Mouse (Mus musculus): Measurements from ENCODE around the gene Dynll2.
"Not testable (repeated sequence)": the region's sequence is repeated elsewhere in the genome, so short reads cannot be mapped to it uniquely, and the experiment has no call there.

The Dynll2 gene

GRCm38 (mm10) chr11:87991806-87992205, 4.5 kb upstream of the Dynll2 start:
- DNase-seq (ENCODE audit: low read depth, low spot score): no peak

GRCm38 (mm10) chr11:87987861-87988260, 528 bp upstream of the Dynll2 start:
- DNase-seq (ENCODE audit: low read depth, low spot score): peak; percentile 64

GRCm38 (mm10) chr11:87986141-87986741, 1.1 kb downstream of the Dynll2 start:
- DNase-seq (ENCODE audit: low read depth, low spot score): peak; percentile 77

- DNase-seq (ENCODE audit: low read depth, low spot score): no peak
Measured at GRCm38 (mm10) chr11:87985643-87986042, 1.7 kb downstream of the Dynll2 start.

GRCm38 (mm10) chr11:87984571-87984970, 2.8 kb downstream of the Dynll2 start:
- no peak for DNase-seq (ENCODE audit: low read depth, low spot score)

GRCm38 (mm10) chr11:87978905-87979304, 8.4 kb downstream of the Dynll2 start:
- no peak for DNase-seq (ENCODE audit: low read depth, low spot score)

- not testable (repeated sequence) for DNase-seq (ENCODE audit: low read depth, low spot score)
Measured at GRCm38 (mm10) chr11:87977021-87977420, 10.3 kb downstream of the Dynll2 start.

GRCm38 (mm10) chr11:87974477-87975181, 12.7 kb downstream of the Dynll2 start:
- DNase-seq (ENCODE audit: low read depth, low spot score): peak; percentile 71

GRCm38 (mm10) chr11:87973559-87974305, 13.6 kb downstream of the Dynll2 start:
- DNase-seq (ENCODE audit: low read depth, low spot score): peak; percentile 16

- no peak for DNase-seq (ENCODE audit: low read depth, low spot score)
Measured at GRCm38 (mm10) chr11:87972829-87973228, 14.5 kb downstream of the Dynll2 start.

GRCm38 (mm10) chr11:87968356-87969122, 18.8 kb downstream of the Dynll2 start:
- peak; percentile 75 for DNase-seq (ENCODE audit: low read depth, low spot score)

- peak; percentile 91 for DNase-seq (ENCODE audit: low read depth, low spot score)
Measured at GRCm38 (mm10) chr11:87967692-87968289, 19.5 kb downstream of the Dynll2 start.

GRCm38 (mm10) chr11:87966214-87966613, 21.1 kb downstream of the Dynll2 start:
- peak; percentile 77 for DNase-seq (ENCODE audit: low read depth, low spot score)

GRCm38 (mm10) chr11:87965293-87965692, 22.0 kb downstream of the Dynll2 start:
- DNase-seq (ENCODE audit: low read depth, low spot score): peak; percentile 67

GRCm38 (mm10) chr11:87957066-87957465, 30.3 kb downstream of the Dynll2 start:
- DNase-seq (ENCODE audit: low read depth, low spot score): no peak

GRCm38 (mm10) chr11:87955144-87955543, 32.2 kb downstream of the Dynll2 start:
- DNase-seq (ENCODE audit: low read depth, low spot score): peak; percentile 75

- DNase-seq (ENCODE audit: low read depth, low spot score): peak; percentile 42
Measured at GRCm38 (mm10) chr11:87949990-87950389, 37.3 kb downstream of the Dynll2 start.

- DNase-seq (ENCODE audit: low read depth, low spot score): peak; percentile 85
Measured at GRCm38 (mm10) chr11:87935467-87935866, 51.9 kb downstream of the Dynll2 start.

- no peak for DNase-seq (ENCODE audit: low read depth, low spot score)
Measured at GRCm38 (mm10) chr11:87933731-87934130, 53.6 kb downstream of the Dynll2 start.

- no peak for DNase-seq (ENCODE audit: low read depth, low spot score)
Measured at GRCm38 (mm10) chr11:87930348-87930747, 57.0 kb downstream of the Dynll2 start.
